Mouse (Mus musculus): ENCODE results near the gene Igfbp5.

Gene Igfbp5

DNA sequence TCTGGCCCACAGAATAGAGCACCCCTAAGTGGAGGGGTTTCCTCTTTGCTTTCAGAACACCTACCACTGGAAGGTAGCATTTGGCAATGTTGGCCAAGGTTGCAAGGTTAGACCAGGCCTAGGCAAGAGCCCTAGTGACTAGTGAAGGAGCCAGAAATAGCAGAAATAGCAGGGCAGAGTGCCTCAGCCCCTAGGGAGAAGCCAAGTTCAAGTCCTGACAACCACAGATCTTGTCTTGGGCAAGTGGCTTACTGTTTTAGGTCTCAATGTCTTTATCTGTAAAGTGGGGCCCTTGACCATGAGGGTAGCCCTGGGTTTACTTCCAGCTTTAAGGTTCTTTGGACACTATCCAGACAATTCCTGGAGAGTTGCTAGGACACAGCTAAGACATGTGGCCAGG lies 5.4 kb downstream of the Igfbp5 start:
- DNase-seq (ENCODE audit: low spot score): no peak

DNA sequence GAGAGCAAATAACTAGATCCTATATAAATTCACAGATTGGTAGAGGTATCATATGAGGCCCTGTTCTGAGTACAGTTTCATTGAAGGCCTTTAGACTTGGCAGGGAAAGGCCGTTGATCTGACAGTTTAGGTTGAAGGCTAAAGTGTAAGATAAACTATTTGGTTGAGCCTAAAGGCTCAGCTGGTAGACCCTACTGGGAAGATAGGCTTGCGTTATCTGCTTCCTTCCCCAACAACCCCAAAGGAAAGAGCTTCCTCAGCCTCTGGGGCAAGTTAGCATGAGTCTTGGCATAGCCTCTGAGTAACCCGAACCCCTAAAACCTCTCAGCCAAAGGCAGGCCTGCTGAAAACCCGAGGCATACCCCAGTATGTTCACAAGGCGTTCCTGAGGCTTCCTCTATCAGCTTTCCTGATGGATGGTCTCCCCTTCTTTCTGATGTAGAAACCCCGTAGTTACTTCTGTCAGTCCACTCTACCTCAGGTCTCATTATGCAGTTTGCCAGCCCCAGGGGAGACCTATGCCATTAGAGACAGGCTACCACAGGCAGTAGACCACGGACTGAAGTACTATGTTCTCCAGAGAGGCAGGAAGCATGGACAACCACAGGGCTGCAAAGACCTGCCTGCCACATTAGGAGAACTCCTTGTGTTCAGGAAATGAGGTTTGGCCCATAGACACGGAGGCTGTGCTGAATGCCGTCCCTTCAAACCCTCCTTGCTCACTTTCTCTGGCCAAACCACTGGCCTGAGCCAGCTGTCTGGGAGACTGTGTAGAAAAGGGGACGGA lies 6.1 kb downstream of the Igfbp5 start:
- DNase-seq (ENCODE audit: low spot score): no peak

DNA sequence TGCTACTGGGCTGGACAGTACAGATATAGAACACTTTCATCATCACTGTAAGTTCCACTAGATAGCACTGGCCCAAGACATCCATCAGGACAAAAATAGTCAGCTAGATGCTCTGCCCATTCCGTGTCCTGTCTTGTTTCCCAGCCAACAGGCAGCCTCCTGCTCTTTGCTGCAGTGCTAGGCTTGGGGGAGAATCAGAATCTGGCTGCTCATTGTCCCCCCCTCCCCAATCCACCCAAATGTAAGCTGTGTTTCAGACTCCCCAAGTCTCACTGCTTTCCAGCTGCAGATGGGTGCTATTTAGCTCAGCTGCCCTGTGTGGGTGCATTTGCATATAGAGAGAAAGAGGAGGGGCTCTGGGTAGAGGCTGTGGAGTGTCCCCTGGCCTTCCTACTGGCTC lies 7.3 kb downstream of the Igfbp5 start:
- no peak for DNase-seq (ENCODE audit: low spot score)

DNA sequence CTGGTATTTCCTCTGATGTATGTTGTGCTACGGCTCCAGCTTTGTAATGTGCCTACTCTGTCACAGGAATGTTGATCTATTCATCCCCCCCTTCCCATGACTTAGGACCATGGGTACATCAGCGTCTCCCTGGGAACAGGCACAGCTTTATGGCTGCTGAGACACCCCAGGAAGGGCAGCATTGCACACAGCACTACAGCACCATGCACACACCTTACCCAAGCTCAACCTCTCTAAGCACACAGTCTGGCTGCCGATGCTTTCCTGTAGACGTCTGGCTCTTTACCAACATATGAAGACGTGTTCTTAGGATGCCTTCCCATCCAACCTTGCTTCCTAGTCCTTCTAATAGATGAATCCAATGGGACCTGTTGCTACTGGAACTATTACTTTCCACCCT lies 8.3 kb downstream of the Igfbp5 start:
- DNase-seq (ENCODE audit: low spot score): no peak

DNA sequence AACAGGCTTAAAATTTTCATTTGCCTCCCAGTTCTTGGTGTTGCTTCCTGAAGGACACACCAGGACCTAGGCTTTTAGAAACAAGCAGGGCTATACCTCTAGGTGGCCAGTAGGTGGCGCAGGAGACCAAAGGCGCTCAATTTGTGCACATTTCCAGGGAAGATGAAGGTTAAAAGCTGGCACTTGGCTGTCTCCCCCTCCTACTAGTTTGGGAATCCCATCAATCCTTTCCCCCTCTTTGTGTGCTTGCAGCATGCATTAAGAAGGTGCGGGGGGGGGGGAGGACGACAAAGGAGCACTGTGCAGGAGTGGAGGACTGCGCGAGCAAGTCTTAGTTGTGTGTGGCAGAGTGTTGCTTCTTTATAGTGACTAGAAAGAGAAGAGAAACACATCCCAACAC lies 8.8 kb downstream of the Igfbp5 start:
- peak; percentile 92 for DNase-seq (ENCODE audit: low spot score)

DNA sequence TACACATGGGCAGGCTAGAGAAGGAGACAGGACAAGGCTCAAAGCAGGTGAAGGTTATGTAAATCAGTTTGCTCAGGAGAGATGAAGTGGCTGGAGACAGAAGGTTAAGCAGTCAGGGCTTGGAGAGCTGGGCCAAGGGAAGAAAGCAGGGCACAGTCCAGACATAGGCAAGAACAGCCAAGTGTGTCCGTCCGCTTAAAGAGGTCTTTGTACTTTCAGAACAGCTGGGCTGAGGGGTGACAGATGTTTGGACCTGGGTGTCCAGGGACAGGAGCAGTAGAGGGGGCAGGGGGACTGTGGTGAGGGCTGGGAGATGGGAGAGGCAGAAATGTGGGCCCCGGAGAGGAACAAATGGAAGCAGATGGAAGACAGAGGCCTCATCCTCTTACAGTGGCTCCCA lies 10.4 kb downstream of the Igfbp5 start:
- DNase-seq (ENCODE audit: low spot score): no peak

- DNase-seq (ENCODE audit: low spot score): no peak
These were observed 11.0 kb downstream of the Igfbp5 start for GRCm38 (mm10) chr1:72863692-72864091.

DNA sequence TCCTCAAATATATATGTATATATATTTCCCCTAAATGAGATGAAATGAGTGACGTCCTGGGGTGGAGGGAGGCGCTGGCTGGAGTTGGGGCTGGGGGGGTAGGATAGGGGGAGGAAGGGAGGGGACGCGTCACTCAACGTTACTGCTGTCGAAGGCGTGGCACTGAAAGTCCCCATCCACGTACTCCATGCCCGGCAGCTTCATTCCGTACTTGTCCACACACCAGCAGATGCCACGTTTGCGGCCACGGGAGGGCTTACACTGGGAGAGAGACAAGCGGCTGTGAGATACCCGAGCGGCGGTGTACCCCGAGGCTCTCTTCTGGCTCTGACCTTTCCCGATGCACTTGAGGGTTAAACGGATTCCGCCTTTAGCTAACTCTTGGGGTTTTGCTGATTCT lies 12.4 kb downstream of the Igfbp5 start:
- DNase-seq (ENCODE audit: low spot score): no peak

GRCm38 (mm10) chr1:72861702-72862101 lies 13.0 kb downstream of the Igfbp5 start:
- DNase-seq (ENCODE audit: low spot score): no peak

- no peak for DNase-seq (ENCODE audit: low spot score)
These were observed 14.2 kb downstream of the Igfbp5 start for GRCm38 (mm10) chr1:72860502-72860901.

- no peak for DNase-seq (ENCODE audit: low spot score)
These were observed 14.7 kb downstream of the Igfbp5 start for GRCm38 (mm10) chr1:72859963-72860362.

GRCm38 (mm10) chr1:72858874-72859273 lies 15.8 kb downstream of the Igfbp5 start:
- peak; percentile 58 for DNase-seq (ENCODE audit: low spot score)

GRCm38 (mm10) chr1:72858286-72858685 lies 16.4 kb downstream of the Igfbp5 start:
- no peak for DNase-seq (ENCODE audit: low spot score)

GRCm38 (mm10) chr1:72857631-72858030 lies 17.1 kb downstream of the Igfbp5 start:
- DNase-seq (ENCODE audit: low spot score): no peak

DNA sequence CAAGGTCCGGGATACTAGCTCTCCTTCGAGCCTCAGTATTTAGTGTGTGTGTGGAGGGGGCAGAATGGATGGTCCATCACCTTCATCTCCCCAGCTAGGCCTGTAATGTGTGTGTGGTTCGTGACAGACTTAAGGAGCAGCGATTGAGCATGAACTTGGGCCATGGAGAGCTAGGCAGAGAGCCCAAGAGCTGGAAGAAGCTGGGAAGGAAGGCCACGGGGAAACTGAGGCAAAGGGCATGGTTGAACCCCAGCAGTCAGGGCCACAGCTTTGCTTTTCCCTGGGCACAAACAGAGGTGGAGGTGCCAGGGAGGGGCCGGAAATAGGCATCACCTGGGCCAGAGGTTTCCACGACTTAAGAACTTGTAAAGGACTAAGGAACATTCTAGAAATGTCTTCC lies 17.5 kb downstream of the Igfbp5 start:
- DNase-seq (ENCODE audit: low spot score): no peak

- DNase-seq (ENCODE audit: low spot score): no peak
These were observed 18.3 kb downstream of the Igfbp5 start for GRCm38 (mm10) chr1:72856209-72856909.

- no peak for DNase-seq (ENCODE audit: low spot score)
These were observed 19.0 kb downstream of the Igfbp5 start for GRCm38 (mm10) chr1:72855729-72856128.

- DNase-seq (ENCODE audit: low spot score): peak; percentile 90
These were observed 20.1 kb downstream of the Igfbp5 start for GRCm38 (mm10) chr1:72854337-72855237.

- DNase-seq (ENCODE audit: low spot score): no peak
These were observed 20.9 kb downstream of the Igfbp5 start for GRCm38 (mm10) chr1:72853759-72854158.

DNA sequence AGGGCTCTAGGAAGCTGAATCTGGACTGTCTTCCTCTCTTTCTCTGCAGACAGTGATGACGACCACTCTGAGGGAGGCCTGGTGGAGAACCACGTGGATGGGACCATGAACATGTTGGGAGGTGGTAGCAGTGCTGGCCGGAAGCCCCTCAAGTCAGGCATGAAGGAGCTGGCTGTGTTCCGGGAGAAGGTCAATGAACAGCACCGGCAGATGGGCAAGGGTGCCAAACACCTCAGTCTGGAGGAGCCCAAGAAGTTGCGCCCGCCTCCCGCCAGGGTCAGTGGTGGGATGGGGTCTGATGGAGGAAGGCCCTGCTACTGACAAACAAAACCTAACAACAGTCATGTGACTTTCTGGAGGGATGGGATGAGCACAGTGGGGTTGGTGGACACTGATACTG lies 25.6 kb downstream of the Igfbp5 start:
- no peak for DNase-seq (ENCODE audit: low spot score)

- DNase-seq (ENCODE audit: low spot score): no peak
These were observed 26.8 kb downstream of the Igfbp5 start for GRCm38 (mm10) chr1:72847849-72848380.

GRCm38 (mm10) chr1:72844675-72845074 lies 30.0 kb downstream of the Igfbp5 start:
- DNase-seq (ENCODE audit: low spot score): no peak
